Mouse (Mus musculus) embryonic facial prominence, embryonic 11.5 days (tissue): Measurements from ENCODE around the gene Sh3bp1. TPM values are rescaled to one million over a fixed set of nuclear protein-coding genes. Genes with fewer than 3 reads are reported as not detected.
A peak's percentile ranks its signal among the peaks of the same experiment; 100 is the strongest.

Experiments used
- ATAC-seq: fragments of 200-750 bp; cut with Nextera tagmentation; replicated peaks from 2 replicates; pipeline ENCODE4 v1.8.0; 2017; ENCODE audit warnings: low read depth; ENCODE audit not compliant: insufficient number of reproducible peaks, low FRiP score, low TSS enrichment
- DNase-seq: peaks from one replicate; pipeline ENCODE4 v3.0.0-alpha.2; 2015; ENCODE audit warnings: low spot score
- H3K27ac ChIP-seq: fragments of 300-500 bp; sonication (generic); replicated peaks from 2 replicates; pipeline ENCODE4 v1.5.1; 2014; ENCODE audit warnings: mild to moderate bottlenecking, low read depth, low read length, control low read depth
- H3K27me3 ChIP-seq: fragments of 300-500 bp; sonication (generic); 2 replicates; pipeline ENCODE4 v1.6.1; 2014; ENCODE audit warnings: mild to moderate bottlenecking, low read length, moderate library complexity, mixed read lengths; ENCODE audit not compliant: control insufficient read depth, insufficient read depth
- H3K36me3 ChIP-seq: fragments of 300-500 bp; sonication (generic); replicated peaks from 2 replicates; pipeline ENCODE4 v1.6.1; 2014; ENCODE audit warnings: low read depth, mild to moderate bottlenecking, low read length, moderate library complexity, mixed read lengths; ENCODE audit not compliant: control insufficient read depth, insufficient read depth
- H3K4me1 ChIP-seq: fragments of 300-500 bp; sonication (generic); 2 replicates; pipeline ENCODE4 v1.6.1; 2014; ENCODE audit warnings: low read length, mixed read lengths; ENCODE audit not compliant: control insufficient read depth, insufficient read depth
- H3K4me2 ChIP-seq: fragments of 300-500 bp; sonication (generic); 2 replicates; pipeline ENCODE4 v1.6.1; 2014; ENCODE audit warnings: low read depth, mild to moderate bottlenecking, control low read depth, low read length, moderate library complexity
- H3K4me3 ChIP-seq: fragments of 300-500 bp; sonication (generic); 2 replicates; pipeline ENCODE4 v1.5.1; 2014; ENCODE audit warnings: low read depth, low read length, control low read depth
- H3K9ac ChIP-seq: fragments of 300-500 bp; sonication (generic); replicated peaks from 2 replicates; pipeline ENCODE4 v1.6.1; 2014; ENCODE audit warnings: mild to moderate bottlenecking, control low read depth, low read length
- H3K9me3 ChIP-seq: fragments of 300-500 bp; sonication (generic); replicated peaks from 2 replicates; pipeline ENCODE4 v1.6.1; 2016; ENCODE audit warnings: mild to moderate bottlenecking, low read length, inconsistent platforms, mixed read lengths; ENCODE audit not compliant: control insufficient read depth
- WGBS: fragments of 180-500 bp; shearing (Covaris S2); extraction: QIAGEN DNeasy Blood & Tissue Kit; methylation state at CpG from one replicate; pipeline ENCODE4 v1.1.7; 2014; 5-methylcytosine and 5-hydroxymethylcytosine counted together
- polyA plus RNA-seq: library from polyadenylated mRNA; unstranded; fragments of >200 nt; fragmentation: Nextera tagmentation; extraction: Ambion mirVana; gene quantifications from 2 replicates; pipeline ENCODE4 v1.2.1, GENCODE M21; 2014

The Sh3bp1 gene
- 25.2 and 29.7 TPM in 2 replicates for polyA plus RNA-seq

DNA sequence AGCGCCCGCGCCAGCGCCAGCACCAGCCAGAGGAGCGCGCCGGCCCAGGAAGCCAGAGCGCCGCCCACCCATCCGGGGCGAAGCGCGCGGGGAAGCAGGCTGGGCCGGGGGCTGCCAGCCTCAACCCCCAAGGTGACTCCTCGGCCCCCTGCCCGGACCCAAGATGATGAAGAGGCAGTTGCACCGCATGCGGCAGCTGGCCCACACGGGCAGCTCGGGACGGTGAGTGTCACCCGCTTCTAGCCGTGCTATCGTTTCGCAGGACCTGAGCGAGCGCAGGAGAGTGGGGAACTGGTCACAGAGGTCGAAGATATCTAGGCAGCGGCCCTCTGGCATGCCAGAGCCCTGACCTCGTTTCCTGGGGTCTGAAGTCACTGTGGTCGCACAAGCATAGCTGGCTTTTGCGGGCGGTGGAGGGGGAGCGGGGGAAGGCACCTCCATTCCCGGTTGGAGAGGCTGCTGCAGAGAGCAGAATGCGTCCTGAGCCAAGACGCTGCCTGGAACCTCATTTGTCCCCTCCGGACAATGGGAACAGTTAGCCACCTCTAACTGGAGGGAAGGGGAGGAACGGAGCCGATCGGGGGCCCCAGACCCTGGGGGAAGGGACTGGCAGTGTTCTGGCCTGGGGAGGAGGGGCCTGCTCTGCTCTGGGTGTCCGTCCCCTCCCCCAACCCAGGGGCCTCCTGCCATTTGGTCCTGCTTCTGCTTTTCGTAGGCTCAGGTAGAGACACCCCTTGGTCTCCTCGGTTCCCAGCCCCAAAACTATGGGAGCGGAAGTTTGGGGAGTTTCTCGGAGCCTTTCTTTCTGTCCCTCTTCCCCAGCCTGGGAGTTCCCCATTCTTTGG, at the start of gene Sh3bp1:
Gene Sh3bp1 (plus strand): TSS at position 29 of the 845 bp plus-strand sequence.
- ATAC-seq = 0 out of 2 replicates have a peak, but pooled peaks have one; percentile 32

GRCm38 (mm10) chr15:78850059-78850824, 49.3 kb upstream of the Sh3bp1 start:
- Histone ChIP-seq H3K27me3 (no peaks in the 10 kb centered on the region; the same call in 1 of the 2 replicates), H3K4me2 (no peak overlapping the region), H3K27ac (no peak overlapping the region), H3K9me3 (no peaks in the 10 kb centered on the region), H3K9ac (no peak overlapping the region), H3K4me3 (no peak overlapping the region), H3K4me1 (no peaks in the 10 kb centered on the region; the same call in 1 of the 2 replicates), H3K36me3 (no peaks in the 10 kb centered on the region)
- ATAC-seq (no peak), DNase-seq (no peak)
- WGBS = 62% methylated on average over 15 of the region's 15 CpGs

More for the DNA sequence above, at the start of gene Sh3bp1:
- H3K9me3 ChIP-seq = no peaks in the 10 kb centered on the region
- H3K4me1 ChIP-seq = peaks cover 4% of the 10 kb centered on the region
- H3K36me3 ChIP-seq = no peaks in the 10 kb centered on the region
- H3K9ac ChIP-seq = peak within 1 kb of the TSS; percentile 68
- no peaks in the 10 kb centered on the region for H3K27me3 ChIP-seq
- H3K27ac ChIP-seq = peak within 1 kb of the TSS; percentile 54
- 1% methylated on average over 47 of the region's 47 CpGs for WGBS
- DNase-seq = peak; percentile 83
- H3K4me2 ChIP-seq = peak within 1 kb of the TSS; percentile 89
- H3K4me3 ChIP-seq = peak within 1 kb of the TSS; percentile 57

DNA sequence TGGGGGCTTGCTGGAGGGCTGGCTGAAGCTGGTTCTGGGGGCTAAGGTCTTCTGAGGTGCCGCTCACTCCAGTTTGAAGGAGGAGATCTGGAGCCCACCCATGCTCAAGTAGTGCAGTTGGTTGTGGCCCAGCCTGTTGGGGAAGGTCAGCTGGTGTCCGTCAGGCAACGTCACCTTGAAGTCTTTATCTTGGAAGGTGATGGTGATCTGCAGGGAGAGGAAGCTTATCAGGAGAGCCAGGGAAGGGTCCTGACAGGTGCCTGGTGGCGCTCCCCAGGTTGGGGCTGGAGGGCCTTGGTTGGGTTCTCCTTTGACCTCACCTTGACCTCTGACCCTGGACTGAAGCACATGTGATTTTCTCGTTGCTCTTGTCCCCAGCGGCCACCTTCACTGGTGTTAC, 48.6 kb upstream of the Sh3bp1 start:
- Histone ChIP-seq H3K4me2 (no peak overlapping the region), H3K4me3 (no peak overlapping the region), H3K27me3 (no peaks in the 10 kb centered on the region; the same call in 1 of the 2 replicates), H3K27ac (no peak overlapping the region), H3K9ac (no peak overlapping the region), H3K9me3 (no peaks in the 10 kb centered on the region), H3K36me3 (no peaks in the 10 kb centered on the region), H3K4me1 (no peaks in the 10 kb centered on the region; the same call in 1 of the 2 replicates)
- DNase-seq = no peak
- no peak for ATAC-seq
- 64% methylated on average over 6 of the region's 6 CpGs for WGBS

GRCm38 (mm10) chr15:78851505-78852153, 47.9 kb upstream of the Sh3bp1 start:
- ATAC-seq (peak; percentile 55; the same call in 1 of the 2 replicates), DNase-seq (peak; percentile 93)
- Histone ChIP-seq H3K27me3 (no peaks in the 10 kb centered on the region; the same call in 1 of the 2 replicates), H3K4me3 (no peak overlapping the region), H3K9me3 (no peaks in the 10 kb centered on the region), H3K9ac (no peak overlapping the region), H3K4me2 (no peak overlapping the region), H3K27ac (no peak overlapping the region), H3K36me3 (no peaks in the 10 kb centered on the region), H3K4me1 (no peaks in the 10 kb centered on the region; the same call in 1 of the 2 replicates)
- WGBS = 13% methylated on average over 13 of the region's 13 CpGs

DNA sequence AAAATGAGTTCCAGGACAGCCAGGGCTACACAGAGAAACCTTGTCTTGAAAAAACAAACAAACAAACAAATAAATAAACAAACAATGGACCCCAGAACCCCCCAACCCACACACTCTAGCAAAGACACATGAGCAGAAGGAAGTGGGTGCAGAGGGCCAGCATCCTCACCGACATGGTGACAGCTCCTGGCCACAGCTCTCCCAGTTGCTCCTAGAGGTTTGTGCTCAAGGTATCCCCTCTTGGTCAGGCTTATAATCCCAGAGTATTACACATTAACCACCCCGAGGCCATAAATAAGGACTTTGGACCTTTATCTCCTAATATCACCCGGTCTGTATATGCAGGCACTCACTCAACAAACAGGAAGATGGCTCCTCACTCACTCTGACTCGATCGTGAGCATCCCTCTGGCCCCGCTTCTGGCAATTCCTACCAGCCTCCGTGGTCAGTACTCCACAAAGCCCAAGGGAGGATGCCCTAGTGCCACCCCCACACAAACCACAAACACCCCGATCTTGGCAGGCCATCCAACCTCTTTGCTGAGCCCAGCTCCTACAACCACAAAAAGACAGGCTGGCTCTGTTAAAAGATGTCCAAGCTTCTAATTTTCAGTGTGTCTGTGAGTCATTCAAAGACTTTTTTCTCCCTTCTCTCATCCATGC, 44.1 kb upstream of the Sh3bp1 start, which contains the start of gene Lgals2:
Gene Lgals2 (minus strand): TSS at position 227 of the 663 bp plus-strand sequence.
- Histone ChIP-seq H3K9me3 (no peaks in the 10 kb centered on the region), H3K36me3 (no peaks in the 10 kb centered on the region), H3K9ac (no peak within 1 kb of the TSS), H3K27me3 (no peaks in the 10 kb centered on the region; the same call in 1 of the 2 replicates), H3K4me1 (no peaks in the 10 kb centered on the region; the same call in 1 of the 2 replicates), H3K4me3 (no peak within 1 kb of the TSS), H3K27ac (no peak within 1 kb of the TSS), H3K4me2 (no peak within 1 kb of the TSS)
- ATAC-seq = no peak
- 80% methylated on average over 8 of the region's 8 CpGs for WGBS
- no peak for DNase-seq

DNA sequence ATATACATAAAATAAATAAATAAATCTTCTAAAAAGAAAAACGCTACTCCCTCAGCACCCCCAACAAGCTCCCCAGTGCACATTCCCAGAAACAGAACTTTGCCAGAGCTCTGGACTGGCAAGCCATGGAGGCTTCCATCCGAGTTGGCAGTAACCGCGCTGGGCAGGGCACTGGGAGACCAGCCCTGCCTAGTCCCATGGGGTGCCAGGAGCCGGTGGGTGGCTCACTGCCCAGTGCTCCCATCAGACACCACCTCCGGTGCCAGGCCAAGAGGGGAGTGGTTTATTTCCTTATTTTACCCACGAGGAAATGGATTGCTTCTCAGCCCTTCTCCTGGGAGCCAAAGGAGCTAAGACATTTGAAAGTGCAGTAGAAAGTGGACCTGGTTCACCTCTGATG, 42.6 kb upstream of the Sh3bp1 start:
- H3K4me3 ChIP-seq = no peak overlapping the region
- no peak for ATAC-seq
- no peak overlapping the region for H3K4me2 ChIP-seq
- no peaks in the 10 kb centered on the region for H3K9me3 ChIP-seq
- no peaks in the 10 kb centered on the region; the same call in 1 of the 2 replicates for H3K27me3 ChIP-seq
- 85% methylated on average over 7 of the region's 7 CpGs for whole genome bisulfite sequencing
- H3K9ac ChIP-seq = no peak overlapping the region
- no peaks in the 10 kb centered on the region for H3K36me3 ChIP-seq
- no peaks in the 10 kb centered on the region for H3K4me1 ChIP-seq
- H3K27ac ChIP-seq = no peak overlapping the region
- DNase-seq = no peak

GRCm38 (mm10) chr15:78859311-78859710, 40.3 kb upstream of the Sh3bp1 start:
- Histone ChIP-seq H3K4me2 (no peak overlapping the region), H3K4me1 (no peaks in the 10 kb centered on the region), H3K36me3 (no peaks in the 10 kb centered on the region), H3K27me3 (no peaks in the 10 kb centered on the region), H3K4me3 (no peak overlapping the region), H3K9ac (no peak overlapping the region), H3K27ac (no peak overlapping the region), H3K9me3 (no peaks in the 10 kb centered on the region)
- DNase-seq (no peak), ATAC-seq (no peak)
- WGBS = 66% methylated on average over 4 of the region's 4 CpGs
